ENCODE assay signal across 21 mouse cellular contexts in genomic region chr4:152462516-152462915, GRCm38 (mm10). TPM values are rescaled to one million over a fixed set of nuclear protein-coding genes. Genes with fewer than 3 reads are reported as not detected.
DNase-seq lines count a peak whose midpoint lies in the region; TF ChIP-seq lines count a peak whose summit lies in the region.
"Had no signal": no experiment of that assay in that cellular context is flagged by ENCODE, and none has a peak within 500 bp of the region (broad histone marks: within the 10 kb centered on the region; RNA-seq: fewer than 3 reads in every experiment).

No protein-coding gene starts in this region.

- H3K4me1 ChIP-seq in cortical plate, adult 2 months (ENCODE audit: control insufficient read depth, insufficient read depth, low read length): peaks cover 27% of the 10 kb centered on the region
- H3K4me1 ChIP-seq: liver, embryonic 12.5 days had no signal

- DNase-seq in left cerebral cortex, adult 2 months (ENCODE audit: extremely low spot score in 1 of 2, low spot score in 2 of 2): no peak
- no peak for DNase-seq in left cerebral cortex, adult 9 months (ENCODE audit: low spot score in 2 of 2)
- peak; percentile 78 to 83 for DNase-seq in kidney, adult 8-10 months
- peak; percentile 70 for DNase-seq in kidney, postnatal 14 days
- no peak for DNase-seq in gastrocnemius, postnatal 10 days
- DNase-seq in right cerebral cortex, adult 18-20 months: no peak
- DNase-seq in thymus, postnatal 10 days (ENCODE audit: low spot score in 2 of 2): no peak
- DNase-seq: adrenal gland, adult 8-10 months; B cell, adult 2 months; cerebellum, adult 11 months; cerebellum, adult 9-10 months; left cerebral cortex, postnatal 4 days; liver, postnatal 0 days; lung, postnatal 36 days had no signal

- 0 out of 2 replicates have a peak, but pooled peaks have one; percentile 13 for TF ChIP-seq POLR2A in cortical plate, adult 2 months (IDR thresholded peaks at IDR 0.05; ENCODE audit: extremely low read depth, insufficient read depth, low read length)

- TF ChIP-seq CTCF in left cerebral cortex, adult 2 months (IDR thresholded peaks at IDR 0.05): no peak
- TF ChIP-seq CTCF in cortical plate, adult 2 months (IDR thresholded peaks at IDR 0.05; ENCODE audit: extremely low read depth, insufficient read depth, low read length): no peak

- intact Hi-C loops in left cerebral cortex, adult 2 months (cut with DNase I): no loop called here

- peak overlapping the region; percentile 76 for H3K27ac ChIP-seq in left cerebral cortex, adult 2 months
- H3K27ac ChIP-seq in cortical plate, adult 2 months (ENCODE audit: insufficient read depth, low read length): peak overlapping the region; percentile 47; the same call in 1 of the 2 replicates
- H3K27ac ChIP-seq: embryonic facial prominence, embryonic 13.5 days; forebrain, embryonic 15.5 days; hindbrain, embryonic 10.5 days; liver, embryonic 12.5 days; midbrain, embryonic 12.5 days had no signal

- H3K4me3 ChIP-seq in left cerebral cortex, adult 2 months: no peak overlapping the region
- H3K4me3 ChIP-seq in cortical plate, adult 2 months (ENCODE audit: insufficient read depth, low read length): no peak overlapping the region
- H3K4me3 ChIP-seq: embryonic facial prominence, embryonic 13.5 days; forebrain, embryonic 10.5 days; forebrain, embryonic 15.5 days; hindbrain, embryonic 10.5 days; liver, embryonic 12.5 days; midbrain, embryonic 12.5 days had no signal

RNA-seq across cellular contexts. Expression of gene Nphp4, which starts 14.0 kb away (rescaled TPM):
- total RNA-seq in left cerebral cortex, adult 2 months (2021): 10 to 100 TPM; 22.8 to 24.9 TPM
- polyA plus RNA-seq in cortical plate, adult 2 months (2012; rRNA removed): 14.8 and 15.7 TPM in 2 replicates
- total RNA-seq in gastrocnemius, postnatal 10 days (2021): 1 to 10 TPM; 1.2 to 1.8 TPM

RNA-seq across cellular contexts. Expression of gene Kcnab2, which starts 15.2 kb away (rescaled TPM):
- 100 to 1,000 TPM; 375 to 385 TPM for total RNA-seq in left cerebral cortex, adult 2 months (2021)
- 245 and 267 TPM in 2 replicates for polyA plus RNA-seq in cortical plate, adult 2 months (2012; rRNA removed)
- total RNA-seq in gastrocnemius, postnatal 10 days (2021): 1 to 10 TPM; 3.2 to 5.4 TPM

Comparison
In these comparisons a context has a peak if more than half of its experiments do, and no peak if none do; other contexts are left out.
1. DNase-seq: peak in kidney, adult 8-10 months (2 of 2) and kidney, postnatal 14 days (single experiment); none in left cerebral cortex, adult 2 months (0 of 2), left cerebral cortex, adult 9 months (0 of 2), gastrocnemius, postnatal 10 days (single experiment), right cerebral cortex, adult 18-20 months (single experiment) and thymus, postnatal 10 days (0 of 2).
2. RNA of gene Nphp4, which starts 14.0 kb away (total RNA-seq): 22.8 to 24.9 TPM in left cerebral cortex, adult 2 months; 1.2 to 1.8 TPM in gastrocnemius, postnatal 10 days; every median in the first group is over 4 times any median in the second.
3. RNA of gene Kcnab2, which starts 15.2 kb away (total RNA-seq): 375 to 385 TPM in left cerebral cortex, adult 2 months; 3.2 to 5.4 TPM in gastrocnemius, postnatal 10 days; every median in the first group is over 10 times any median in the second.